Mouse (Mus musculus): Measurements from ENCODE around the gene Tnr.

GRCm38 (mm10) chr1:159932092-159932491 lies 408.5 kb downstream of the Tnr start:
- TF ChIP-seq CTCF (conservative IDR thresholded peaks at IDR 0.05; ENCODE audit: insufficient read depth, insufficient read length, low read depth, low read length) (no peak; the same call in 1 of the 2 replicates), POLR2A (IDR thresholded peaks at IDR 0.05; ENCODE audit: low read depth, low read length) (no peak)
